Mouse (Mus musculus): ENCODE data around the gene Gm42517. TPM values are rescaled to one million over a fixed set of nuclear protein-coding genes. Genes with fewer than 3 reads are reported as not detected.

Gene Gm42517
- 1 to 10 TPM; 2.5 to 4.6 (median 3.9) TPM for total RNA-seq (2022)

DNA sequence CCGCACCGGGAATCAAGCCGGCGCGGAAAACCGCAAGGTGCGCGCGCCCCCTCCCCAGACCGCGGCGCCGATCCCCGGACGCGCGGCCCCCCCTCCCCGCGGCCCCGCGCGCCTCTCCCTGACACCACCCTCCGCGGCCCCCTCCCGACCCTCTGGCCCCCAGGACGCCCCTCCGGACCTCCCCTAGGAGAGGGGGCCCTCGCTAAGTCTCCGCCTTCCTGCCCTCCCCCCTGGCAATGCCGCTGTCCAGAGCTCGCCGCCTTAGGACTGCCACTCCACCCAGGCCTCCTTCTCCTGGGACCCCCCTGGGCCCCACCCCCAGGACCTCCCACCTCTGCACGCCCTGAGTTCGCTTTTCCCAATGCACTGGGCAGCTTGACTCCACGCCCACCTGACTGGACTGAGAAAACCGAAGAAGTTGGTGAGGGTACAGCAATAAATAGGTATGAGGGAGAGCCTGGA is at the start of gene Gm42517:
Gene Gm42517 (minus strand): TSS at position 52 of the 462 bp plus-strand sequence.
- no peak for DNase-seq

DNA sequence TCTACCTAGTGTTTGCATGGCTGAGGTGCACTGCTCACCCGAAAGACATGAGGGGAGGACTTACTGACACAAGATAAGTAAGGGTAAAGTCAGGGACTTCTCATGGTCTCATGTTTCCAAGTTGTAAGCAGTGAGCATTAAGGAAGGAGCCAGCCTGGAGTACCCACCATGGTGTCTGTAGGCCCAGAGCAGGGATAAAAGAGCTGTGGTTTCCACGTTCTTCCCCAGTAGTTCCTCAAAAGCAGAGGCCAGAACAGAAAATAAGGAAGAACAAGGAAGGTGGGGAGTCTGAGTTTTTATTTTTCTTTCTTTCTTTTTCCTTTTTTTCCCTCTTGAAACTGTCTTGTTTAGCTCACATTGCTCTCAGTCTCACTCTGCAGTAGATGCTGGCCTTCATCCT is 47.0 kb upstream of the Gm42517 start:
- DNase-seq: no peak

DNA sequence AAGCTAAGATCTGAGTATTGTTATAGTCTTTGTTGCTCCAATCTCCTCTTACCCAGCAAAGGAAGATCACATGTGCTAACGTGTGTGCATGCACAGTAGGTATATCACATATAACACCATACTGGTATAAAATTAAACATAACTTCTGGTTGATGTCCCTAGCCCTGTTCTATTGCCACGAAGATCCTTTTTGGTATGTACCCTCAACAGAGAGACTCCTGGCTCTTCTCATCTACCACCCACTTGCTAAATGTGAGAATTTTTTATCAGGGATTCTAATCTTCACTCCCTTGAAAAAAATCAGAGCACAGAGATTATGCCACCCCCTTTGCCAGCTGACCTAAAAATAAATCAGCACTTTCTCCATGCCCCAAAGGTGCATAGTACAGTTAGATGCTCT is 39.3 kb upstream of the Gm42517 start:
- no peak for DNase-seq

DNA sequence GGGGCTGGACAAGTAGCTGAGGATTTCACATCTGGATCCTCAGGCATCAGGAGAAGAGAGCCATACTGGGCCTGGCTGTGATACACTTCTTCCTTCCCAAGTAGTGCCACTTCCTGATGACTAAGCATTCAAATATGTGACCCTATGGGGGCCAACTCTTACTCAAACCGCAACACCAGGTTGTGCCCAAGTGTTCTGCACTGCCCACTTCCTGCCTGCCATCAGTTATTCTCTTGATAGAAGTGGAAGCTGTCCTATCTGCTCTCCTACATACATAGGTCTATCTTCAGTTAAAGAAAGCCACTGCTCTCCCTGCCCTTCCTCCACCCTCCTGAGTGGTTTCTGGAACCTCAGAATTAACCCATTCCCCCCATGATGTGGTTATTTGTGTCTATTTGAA is 37.7 kb upstream of the Gm42517 start:
- no peak for DNase-seq

DNA sequence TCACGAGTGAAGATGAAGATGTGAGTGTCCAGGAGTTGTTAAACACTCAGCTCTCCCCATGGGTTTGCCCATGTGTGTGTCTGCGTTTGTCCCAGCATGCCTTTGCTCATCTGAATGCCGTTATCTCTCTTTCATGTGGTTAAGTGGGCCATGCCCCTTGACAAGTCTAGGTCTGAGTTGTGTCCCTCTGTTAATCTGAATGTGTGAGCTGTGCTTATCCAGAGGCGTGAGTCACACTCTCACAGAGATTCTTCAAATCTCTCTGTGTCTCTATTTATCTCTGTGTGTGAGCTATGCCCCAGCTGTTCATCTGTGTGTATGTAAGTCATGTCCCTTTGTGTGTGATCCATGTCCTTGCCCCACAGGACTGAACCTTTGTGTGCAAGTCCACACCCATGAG is 35.7 kb upstream of the Gm42517 start:
- DNase-seq: no peak

DNA sequence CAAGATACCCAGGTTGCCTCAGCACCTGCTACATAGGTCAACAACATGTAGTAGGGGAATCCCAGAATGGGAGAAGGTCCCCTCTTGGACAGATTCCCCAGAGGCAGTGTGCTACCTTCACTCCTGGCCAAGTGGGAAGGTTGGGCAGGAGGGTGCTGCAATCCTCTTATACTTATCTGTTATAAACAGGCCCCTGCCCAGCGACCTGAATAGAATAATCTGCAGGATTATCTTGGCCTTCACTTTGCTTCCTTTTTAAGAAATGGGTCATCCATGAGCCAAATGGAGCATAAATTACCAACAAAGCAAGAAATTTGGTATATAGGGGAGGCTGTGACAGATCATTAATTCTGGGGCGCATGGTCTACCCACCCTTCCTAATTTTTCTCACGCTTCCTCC is 22.0 kb upstream of the Gm42517 start:
- DNase-seq: no peak

DNA sequence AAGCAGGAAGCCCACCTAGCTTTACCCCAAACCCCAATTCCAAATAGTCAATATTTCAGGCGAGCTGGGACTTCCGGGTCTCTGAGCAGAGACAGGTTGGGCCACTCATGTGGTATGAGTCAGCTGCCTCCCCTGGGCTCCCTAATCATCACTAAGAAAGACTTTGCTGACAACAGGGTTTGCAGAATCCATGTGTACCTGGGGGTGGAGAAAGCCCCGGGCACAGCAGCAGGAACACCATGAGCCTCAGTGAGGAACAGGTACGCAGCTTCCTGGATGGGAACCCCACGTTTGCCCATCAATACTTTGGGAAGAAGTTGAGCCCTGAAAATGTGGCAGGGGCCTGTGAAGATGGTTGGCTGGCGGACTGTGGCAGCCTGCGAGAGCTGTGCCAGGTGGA is 20.5 kb upstream of the Gm42517 start, which contains the start of gene Pde6b:
Gene Pde6b (plus strand): TSS at position 191 of the 400 bp plus-strand sequence.
- DNase-seq: no peak

DNA sequence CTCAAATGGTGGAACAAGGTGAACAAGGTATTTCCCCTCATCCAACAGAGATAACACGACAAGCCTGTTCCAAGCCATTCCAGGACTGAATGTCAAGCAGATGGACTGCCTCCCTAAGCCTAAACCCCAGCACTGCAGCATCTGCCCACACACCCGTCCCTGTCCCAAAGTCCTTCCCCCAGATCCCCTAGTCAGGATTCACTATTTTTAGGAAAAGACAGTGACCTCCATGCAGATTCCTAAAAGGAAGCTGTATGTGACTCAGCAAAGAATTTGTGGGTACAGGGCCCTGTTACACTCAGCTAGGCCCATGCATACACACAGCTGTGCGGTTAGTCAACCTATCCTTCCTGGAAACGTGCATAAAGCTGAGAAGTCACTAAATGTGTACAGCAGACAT is 18.7 kb upstream of the Gm42517 start:
- no peak for DNase-seq

DNA sequence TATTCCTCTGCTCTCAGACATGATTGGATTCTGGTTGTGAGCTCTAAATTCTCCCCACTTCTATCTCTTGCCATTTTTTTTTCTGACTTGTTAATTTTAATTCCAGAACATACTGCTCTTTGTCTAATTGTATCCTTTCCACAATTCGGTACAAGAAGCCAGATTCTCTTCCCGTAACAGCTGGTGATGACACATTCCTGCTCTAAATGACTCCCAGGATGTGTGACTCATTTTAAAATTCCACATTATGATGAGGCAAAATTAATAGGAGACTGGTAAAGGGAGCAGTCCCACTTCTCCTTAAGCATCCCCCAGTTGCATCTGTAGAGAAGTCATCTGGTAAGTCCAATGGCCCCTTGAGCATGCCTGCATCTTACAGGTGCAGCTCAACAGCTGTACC is 17.9 kb upstream of the Gm42517 start:
- no peak for DNase-seq

DNA sequence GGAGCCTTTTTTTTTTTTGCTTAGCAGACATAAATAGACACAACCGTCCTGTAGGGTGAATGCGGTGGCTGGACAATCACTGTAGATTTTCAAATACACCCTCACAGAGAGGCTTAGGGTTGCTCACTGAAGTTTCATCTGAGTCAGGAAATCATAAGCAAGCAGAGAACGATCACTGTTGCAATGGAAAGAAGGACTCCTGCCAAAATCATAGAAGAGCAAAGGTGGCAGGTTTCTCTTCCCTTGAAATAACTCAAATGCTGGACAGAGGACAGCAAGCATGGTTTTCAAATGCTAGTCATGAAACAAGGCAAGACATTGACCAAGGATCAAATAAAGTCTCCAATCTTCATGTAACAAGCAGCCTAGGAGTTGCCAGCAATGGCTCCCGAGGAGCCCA is 10.6 kb upstream of the Gm42517 start:
- DNase-seq: no peak

DNA sequence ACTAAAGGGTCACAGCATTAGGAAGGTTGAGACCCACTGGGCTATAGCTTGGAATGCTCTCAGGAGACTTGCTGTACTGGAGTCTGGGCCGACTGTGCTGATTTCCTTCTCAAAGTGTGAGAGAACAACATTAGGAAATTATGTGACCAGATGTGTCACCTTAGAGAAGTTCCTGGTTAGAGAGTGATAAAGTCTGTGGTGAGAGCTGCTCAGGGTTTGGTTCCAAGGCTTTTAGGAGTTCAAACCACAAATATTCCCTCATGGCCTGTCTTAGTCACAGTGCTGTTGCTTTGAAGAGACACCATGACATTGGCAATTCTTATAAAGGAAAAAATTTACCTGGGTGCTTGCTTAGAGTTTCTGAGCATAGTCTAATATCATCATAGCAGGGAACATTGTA is 8.3 kb upstream of the Gm42517 start:
- no peak for DNase-seq

DNA sequence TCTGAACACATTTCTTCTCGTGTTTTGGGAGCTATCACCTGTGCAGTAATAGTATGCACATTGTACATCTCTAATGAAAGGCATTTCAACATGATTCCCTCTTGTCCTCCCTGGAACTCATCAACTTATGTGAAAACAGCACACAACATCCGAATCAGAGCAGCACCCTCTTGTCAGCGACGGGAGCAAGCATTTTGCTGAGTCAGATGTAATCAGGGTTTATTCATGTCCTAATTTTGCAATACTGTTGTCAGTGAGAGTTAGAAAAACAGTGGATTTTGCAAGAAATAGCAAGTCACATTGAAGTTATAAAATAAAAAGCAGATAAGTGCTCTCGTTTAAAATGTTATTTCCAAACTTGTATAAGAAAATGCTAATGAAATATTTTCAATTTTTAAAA is 6.4 kb upstream of the Gm42517 start:
- DNase-seq: no peak

DNA sequence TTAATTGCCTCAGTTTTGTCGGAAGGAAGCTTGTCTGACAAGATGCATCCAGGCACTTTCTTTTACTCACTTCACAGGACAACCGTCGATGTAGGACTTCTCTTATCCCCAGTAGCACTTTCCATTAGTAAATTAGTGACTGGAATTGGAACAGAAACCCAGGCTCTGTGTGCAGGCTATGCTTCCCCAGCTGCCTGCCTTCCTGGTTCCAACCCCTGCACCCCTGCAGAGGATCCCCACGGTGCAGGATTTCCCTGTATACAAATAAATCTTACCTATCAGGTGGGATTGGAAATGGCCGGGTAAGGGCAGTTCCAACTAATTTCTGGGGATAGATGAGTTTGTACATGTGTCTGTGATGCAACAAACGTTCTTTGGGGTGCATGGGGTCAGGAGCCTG is 2.2 kb upstream of the Gm42517 start:
- no peak for DNase-seq

DNA sequence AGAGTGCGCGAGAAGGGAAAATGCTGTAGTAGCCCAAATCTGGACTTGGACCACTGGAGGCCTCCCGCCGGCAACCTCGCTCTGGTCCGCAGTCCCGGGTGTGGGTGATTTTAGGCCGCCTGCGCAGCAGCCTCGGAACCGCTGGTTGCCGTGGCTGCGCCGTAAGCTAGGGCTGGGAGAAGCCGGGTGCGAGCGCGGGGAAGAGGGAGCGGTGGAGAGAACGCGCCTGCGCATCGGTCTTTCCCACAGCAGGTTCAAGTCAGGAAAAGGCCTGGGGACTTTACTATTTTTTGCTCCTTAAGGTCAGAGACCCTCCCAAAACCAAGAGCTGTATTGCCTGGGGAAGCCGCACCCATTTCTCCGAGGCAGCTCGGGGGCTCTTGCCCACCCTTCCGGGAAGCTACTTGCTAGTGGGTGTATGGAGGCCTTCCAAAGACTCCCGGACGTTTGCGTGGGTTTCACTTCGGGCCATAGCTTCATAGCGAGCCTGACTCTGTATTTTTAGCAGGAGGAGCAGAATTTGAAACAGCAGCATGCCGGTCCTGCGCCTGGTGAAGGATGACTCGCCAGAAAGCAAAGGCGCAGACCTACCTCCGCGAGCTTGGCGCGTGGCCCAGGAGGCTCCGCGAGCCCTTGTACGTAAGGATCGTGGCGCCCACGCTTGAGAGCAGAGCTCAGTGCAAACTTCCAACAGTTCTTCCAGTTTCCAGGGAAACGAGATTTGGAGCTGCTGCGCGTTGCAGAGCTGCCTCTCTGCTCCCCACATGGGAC is 1.3 kb upstream of the Gm42517 start:
- DNase-seq: peak; percentile 33

DNA sequence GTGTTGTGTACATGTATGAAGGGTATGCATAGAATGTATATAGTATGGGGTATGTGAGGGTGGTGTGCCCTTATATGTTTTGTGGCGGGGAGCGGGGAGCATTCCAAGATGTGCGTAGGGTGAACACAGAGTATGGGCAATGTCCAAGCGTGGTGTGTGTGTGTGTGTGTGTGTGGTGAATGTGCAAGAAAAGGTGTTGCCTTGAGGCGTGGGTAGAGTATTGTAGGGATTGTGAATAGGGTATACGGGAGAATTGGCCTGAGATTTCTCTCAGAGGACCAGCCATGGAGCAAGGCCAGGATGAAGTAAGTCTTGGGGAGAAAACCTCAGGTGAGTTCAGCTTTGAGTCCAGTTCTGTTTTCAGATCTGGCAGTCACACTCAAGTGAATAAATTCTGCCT is 724 bp upstream of the Gm42517 start:
- DNase-seq: no peak

DNA sequence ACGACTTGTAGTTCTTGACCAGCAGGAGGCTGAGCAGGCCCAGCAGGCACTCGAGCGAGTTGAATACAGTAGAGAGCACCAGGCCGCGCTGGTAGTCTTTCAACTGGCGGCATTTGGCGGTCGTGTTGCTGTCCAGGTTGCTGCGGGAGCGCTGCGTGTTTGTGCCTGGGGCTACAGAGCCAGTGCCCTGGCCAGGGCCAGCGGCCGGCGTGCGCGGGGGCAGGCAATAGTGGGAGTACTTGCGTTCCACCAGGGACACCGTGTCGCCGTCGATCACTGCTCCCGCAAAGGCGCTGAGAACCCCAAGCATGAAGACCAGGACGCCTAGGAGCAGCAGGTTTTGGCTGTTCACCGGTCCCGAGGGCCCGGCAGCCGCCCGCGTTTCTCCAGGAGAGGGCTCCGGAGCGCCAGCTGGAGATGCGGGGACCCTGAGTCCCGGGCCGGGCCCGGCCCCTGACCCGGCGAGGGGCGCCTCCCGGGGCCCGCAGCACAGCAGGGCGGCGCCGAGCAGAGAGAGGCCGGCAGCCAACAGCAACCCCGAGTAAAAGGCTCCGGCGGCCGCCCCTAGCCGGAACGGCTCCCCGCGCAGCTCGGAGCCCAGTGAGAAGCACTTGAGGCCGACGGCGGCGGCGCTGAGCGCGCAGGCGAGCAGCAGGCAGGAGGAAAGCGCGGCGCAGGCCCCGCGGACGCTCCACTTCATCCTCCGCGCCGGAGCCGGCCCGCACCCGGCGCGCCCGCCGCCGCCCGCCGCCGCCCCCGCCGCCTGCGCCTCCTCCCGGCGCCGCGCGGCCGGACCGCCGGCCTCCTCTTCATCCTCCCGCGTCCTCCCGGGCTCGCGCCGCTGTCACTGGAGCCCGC is 509 bp downstream of the Gm42517 start:
- DNase-seq: peak; percentile 29

DNA sequence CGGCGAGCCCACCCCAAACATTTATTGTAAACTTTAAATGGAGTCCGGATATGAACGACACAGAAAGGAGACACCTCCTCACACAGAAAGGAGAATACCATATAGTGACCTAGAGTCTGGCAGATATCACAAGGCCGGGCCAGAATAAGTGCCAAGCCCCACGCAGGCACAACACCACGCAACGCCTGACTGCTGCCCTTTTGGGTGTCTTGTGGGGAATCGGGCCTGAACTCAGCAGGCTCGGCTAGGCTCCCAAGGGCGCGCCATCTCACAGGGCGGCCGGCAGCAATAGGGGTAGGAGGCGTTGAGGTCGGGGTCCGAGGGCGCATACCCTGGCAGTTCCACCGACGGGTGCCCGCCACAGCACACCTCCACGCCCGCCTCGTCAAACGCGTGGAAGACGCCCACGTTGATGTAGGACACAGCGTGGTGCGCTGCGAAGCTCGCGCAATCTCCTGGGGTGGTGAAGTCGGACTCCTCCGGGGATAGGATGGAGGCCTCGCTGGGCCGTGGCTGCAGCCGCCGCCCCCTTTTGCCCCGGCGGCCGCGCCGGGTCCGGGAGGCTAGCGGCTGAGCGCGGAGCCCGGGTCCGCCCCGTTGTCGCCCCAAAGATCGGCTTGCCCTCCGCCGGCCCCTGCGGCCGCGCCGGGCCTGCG is 1.3 kb downstream of the Gm42517 start:
- DNase-seq: no peak

DNA sequence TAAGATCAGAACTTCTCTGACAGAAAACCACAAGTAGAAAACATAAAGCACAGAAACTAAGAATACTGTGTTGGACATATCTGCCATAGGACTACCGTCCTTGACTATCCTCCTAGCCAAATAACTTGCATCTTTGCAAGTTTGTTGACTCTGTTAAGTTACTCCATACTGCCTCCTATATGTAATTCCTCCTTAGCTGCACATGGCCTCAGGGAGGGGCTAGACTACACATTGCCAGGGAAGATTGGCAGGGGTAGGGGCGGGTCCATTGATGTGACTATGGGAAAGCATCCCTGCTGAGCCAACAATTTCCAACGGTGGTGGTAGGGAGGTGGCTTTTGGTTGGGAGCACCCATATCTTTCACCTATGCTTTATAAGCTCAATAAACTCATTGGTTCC is 5.4 kb downstream of the Gm42517 start:
- no peak for DNase-seq

DNA sequence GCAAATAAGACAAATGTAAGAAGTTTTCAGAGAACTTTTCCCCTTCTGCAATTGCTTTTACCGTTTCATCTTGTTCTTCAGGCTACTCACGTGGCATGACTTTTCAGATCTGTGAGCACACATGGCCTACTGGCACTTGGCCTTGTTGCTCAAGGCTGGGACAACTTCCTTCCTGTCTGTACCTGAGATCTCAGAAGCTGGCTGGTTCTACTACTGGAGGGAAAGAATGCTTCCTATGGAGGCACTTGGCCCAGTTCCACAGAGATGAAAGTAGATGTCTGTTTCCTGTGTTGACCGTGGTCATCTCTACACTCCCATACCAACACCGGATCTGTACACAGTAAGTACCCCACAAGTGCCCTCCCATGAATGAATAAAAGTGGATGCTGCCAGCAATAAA is 7.5 kb downstream of the Gm42517 start:
- no peak for DNase-seq

DNA sequence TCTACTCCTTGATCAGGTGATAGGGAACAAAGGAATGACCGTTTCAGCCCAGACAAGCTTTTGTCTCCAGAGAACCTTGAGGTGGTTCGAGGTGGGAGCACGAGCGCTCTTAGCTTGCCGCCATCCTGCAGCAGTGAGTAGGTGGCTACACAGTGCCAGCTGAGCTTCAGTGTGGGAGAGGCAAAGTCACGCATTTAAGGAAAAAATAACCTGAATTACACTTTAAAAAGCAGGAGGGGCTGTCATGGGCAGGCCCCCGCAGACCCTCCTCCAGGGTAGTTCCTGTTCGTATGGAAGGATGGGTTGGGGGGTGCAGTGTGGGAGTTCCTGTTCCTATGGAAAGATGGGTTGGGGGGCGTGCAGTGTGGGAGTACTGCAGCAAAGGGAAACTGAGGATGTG is 8.2 kb downstream of the Gm42517 start:
- no peak for DNase-seq

DNA sequence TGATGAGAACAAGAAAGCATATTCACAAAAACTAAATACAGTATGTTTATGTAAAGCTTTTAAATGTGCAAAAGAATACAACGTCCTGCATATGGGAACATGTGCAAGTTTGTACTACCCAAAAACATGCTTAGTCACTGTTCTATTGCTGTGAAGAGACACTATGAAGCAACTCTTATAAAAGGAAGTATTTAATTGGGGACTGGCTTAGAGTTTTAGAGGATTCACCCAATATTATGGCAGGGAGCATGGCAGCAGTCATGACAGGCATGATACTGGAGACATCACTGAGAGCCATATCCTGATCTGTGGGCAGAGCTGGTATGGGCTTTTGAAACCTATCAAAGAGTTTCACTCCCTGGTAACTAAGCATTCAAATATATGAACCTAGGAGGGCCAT is 9.9 kb downstream of the Gm42517 start:
- DNase-seq: no peak

DNA sequence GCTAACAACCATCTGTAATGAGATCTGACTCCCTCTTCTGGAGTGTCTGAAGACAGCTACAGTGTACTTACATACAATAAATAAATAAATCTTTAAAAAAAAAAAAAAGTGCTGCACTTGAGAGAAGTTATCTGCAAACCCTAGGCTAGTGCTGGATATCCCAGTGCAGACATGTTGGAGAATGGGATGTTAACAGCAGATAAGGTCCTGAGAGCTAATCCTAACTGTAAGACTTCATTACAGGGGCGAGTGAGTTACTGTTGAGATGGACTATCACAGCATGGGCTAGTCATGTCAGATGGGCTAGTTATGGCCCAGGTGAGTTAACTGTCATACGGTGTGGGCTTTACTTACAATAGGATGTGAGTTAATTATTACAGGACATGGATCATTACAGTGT is 13.7 kb downstream of the Gm42517 start:
- no peak for DNase-seq

DNA sequence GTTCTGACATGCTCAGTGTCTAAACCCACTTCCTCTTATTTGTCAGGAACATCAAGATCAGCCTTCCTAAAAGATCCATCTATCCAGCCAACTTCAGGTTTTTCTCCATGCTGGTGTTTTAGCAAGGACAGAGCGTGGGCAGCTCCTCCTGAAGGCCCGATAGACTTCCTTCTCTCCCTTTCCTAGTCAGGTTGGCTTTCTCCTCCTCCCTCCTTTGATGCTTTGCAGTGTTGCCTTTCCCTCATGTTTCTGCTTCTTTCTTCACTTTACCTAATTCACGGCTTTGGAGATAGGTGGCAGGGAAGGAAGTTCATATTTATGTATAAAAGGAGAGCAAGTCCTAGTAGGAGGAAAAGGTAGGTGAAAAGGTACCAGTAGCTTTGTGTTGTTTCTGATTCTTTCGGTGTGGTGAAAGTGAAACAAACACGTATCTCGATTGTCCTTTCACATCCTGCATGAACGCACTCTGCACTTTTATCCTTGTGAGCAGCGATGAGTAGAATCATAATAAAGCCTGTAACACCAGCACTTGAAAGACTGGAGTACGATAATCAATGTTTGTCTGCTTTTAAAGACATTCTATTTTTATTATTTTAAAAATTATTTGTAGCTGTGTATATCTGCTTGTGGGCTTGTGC is 18.1 kb downstream of the Gm42517 start:
- no peak for DNase-seq

All from adrenal gland, adult 8-10 months (tissue).